Comparison of ENCODE assay signal across 8 mouse cellular contexts in genomic region chr17:83956821-83957565, GRCm38 (mm10).
A peak's percentile ranks its signal among the peaks of the same experiment; 100 is the strongest.
DNase-seq lines count a peak whose midpoint lies in the region; ATAC-seq lines count a peak whose summit lies in the region.

No protein-coding gene starts in this region.

- H3K9me3 ChIP-seq in limb, embryonic 15.5 days, result no peaks in the 10 kb centered on the region
- no peaks in the 10 kb centered on the region for H3K9me3 ChIP-seq in hindbrain, embryonic 13.5 days

- peak; percentile 33 for DNase-seq in embryo, embryonic 11 days
- no peak for DNase-seq in embryo, embryonic 9.5 days (ENCODE audit: extremely low spot score)
- peak; percentile 52 for DNase-seq in heart, postnatal 25 days (ENCODE audit: low spot score)
- DNase-seq in ovary, postnatal 10 days (ENCODE audit: low spot score), result no peak
- no peak for DNase-seq in c-Kit-positive CD71-positive TER-119-positive erythroid progenitor cells, embryonic 14.5 days (ENCODE audit: low spot score)

- WGBS in limb, embryonic 15.5 days, result 46% methylated on average over 12 of the region's 12 CpGs
- WGBS in hindbrain, embryonic 13.5 days, result 52% methylated on average over 12 of the region's 12 CpGs

- no peak overlapping the region for H3K4me3 ChIP-seq in brown adipose tissue, adult 24 weeks (ENCODE audit: insufficient read depth, low read depth, low read length)
- no peak overlapping the region for H3K4me3 ChIP-seq in limb, embryonic 15.5 days
- H3K4me3 ChIP-seq in hindbrain, embryonic 13.5 days, result no peak overlapping the region

- ATAC-seq in limb, embryonic 15.5 days (ENCODE audit: insufficient number of reproducible peaks, low FRiP score, low TSS enrichment, low read depth), result no peak
- ATAC-seq in hindbrain, embryonic 13.5 days (ENCODE audit: low FRiP score), result no peak

- peaks cover 58% of the 10 kb centered on the region for H3K4me1 ChIP-seq in brown adipose tissue, adult 24 weeks (ENCODE audit: control insufficient read depth, insufficient read depth, insufficient read length, low read length)
- peaks cover 74% of the 10 kb centered on the region for H3K4me1 ChIP-seq in limb, embryonic 15.5 days
- H3K4me1 ChIP-seq in hindbrain, embryonic 13.5 days (replicated peaks), result peaks cover 67% of the 10 kb centered on the region

- intact Hi-C loops in heart, postnatal 25 days (cut with DNase I), result loop anchor here (1.0 kb wide), 1 partner anchor 28 kb away; no protein-coding TSS in a partner anchor

- H3K27ac ChIP-seq in brown adipose tissue, adult 24 weeks (replicated peaks; ENCODE audit: low read depth, low read length), result peak overlapping the region; percentile 98
- peak overlapping the region; percentile 83 for H3K27ac ChIP-seq in limb, embryonic 15.5 days
- no peak overlapping the region for H3K27ac ChIP-seq in hindbrain, embryonic 13.5 days

- no peaks in the 10 kb centered on the region for H3K27me3 ChIP-seq in limb, embryonic 15.5 days
- H3K27me3 ChIP-seq in hindbrain, embryonic 13.5 days, result peaks cover 12% of the 10 kb centered on the region; the same call in 1 of the 2 replicates

- no peaks in the 10 kb centered on the region for H3K36me3 ChIP-seq in limb, embryonic 15.5 days
- H3K36me3 ChIP-seq in hindbrain, embryonic 13.5 days, result no peaks in the 10 kb centered on the region

- no peak overlapping the region for H3K4me2 ChIP-seq in limb, embryonic 15.5 days
- H3K4me2 ChIP-seq in hindbrain, embryonic 13.5 days, result no peak overlapping the region

- H3K9ac ChIP-seq in limb, embryonic 15.5 days, result no peak overlapping the region
- no peak overlapping the region for H3K9ac ChIP-seq in hindbrain, embryonic 13.5 days

Comparison
In these comparisons a context has a peak if more than half of its experiments do, and no peak if none do; other contexts are left out.
1. DNase-seq: peak in embryo, embryonic 11 days (single experiment) and heart, postnatal 25 days (single experiment); none in embryo, embryonic 9.5 days (single experiment), ovary, postnatal 10 days (single experiment) and c-Kit-positive CD71-positive TER-119-positive erythroid progenitor cells, embryonic 14.5 days (single experiment).